Mouse (Mus musculus) left cerebral cortex, adult 6 months (tissue): ENCODE results near the gene Lsm12. TPM values are rescaled to one million over a fixed set of nuclear protein-coding genes. Genes with fewer than 3 reads are reported as not detected.

ENCODE experiments used
- long read RNA-seq, 2 experiments: library from polyadenylated mRNA; unstranded; transcript quantifications; one replicate each; pipeline ENCODE4 v2.0.0; 2019 to 2020
- polyA plus RNA-seq: library from polyadenylated mRNA; unstranded; fragments of <200 nt; fragmentation: Nextera tagmentation; gene quantifications from 2 replicates; pipeline ENCODE4 v1.2.3, GENCODE M21; 2021

Lsm12 gene
- 91.0 and 105 TPM in 2 replicates for polyA plus RNA-seq
- long read RNA-seq, experiment 1, transcript Lsm12-201 (5 exons, 2,256 nt) = major isoform, 42 of 45 reads
- long read RNA-seq, experiment 1, partial matches to known transcripts = 0 of 45 reads
- long read RNA-seq, experiment 1, other reads (novel, unspliced or antisense) = 3 of 45 reads
- long read RNA-seq, experiment 2, transcript Lsm12-201 (5 exons, 2,256 nt) = major isoform, 42 of 46 reads
- long read RNA-seq, experiment 2, partial matches to known transcripts = 2 of 46 reads
- long read RNA-seq, experiment 2, other reads (novel, unspliced or antisense) = 2 of 46 reads

GRCm38 (mm10) chr11:102184646-102185495 is at the start of gene Lsm12:
Gene Lsm12, minus strand, starts transcription at chr11:102185296.

DNA sequence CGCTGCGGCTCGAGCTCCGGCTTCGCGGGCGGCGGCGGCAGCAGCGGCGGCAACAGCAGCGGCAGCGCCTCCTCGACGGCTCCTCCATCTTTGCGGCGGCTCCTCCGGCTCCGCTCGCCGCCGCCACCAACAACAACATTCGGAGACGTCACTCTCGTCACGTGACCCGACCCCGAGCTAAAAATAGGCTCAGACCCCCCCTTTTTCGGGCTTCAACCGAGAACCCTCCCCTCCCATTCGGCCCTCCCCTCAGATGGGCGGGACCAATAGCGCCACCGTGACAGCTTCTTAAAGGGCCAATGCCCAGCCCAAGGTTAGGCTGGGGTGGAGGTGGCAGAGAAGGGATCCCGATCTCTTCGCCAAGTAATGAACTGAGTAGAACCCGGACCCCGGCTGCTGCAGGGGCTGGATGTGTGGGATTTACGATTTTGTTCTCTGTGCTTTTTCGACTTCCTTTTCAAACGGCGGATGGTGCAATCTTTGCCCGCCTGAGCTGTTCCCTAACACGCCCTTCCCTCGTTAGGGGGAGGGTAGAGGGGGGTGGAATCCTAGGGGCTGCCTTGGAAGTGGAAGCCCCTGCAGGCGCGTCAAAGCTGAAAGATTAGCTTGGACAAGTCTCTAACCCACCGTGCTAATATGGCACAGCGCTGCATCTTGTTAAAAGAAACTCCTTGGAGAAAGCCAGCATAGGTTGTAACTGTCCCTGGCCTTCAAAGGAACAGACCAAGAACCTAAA is 45.1 kb upstream of the Lsm12 start, which contains the start of gene Hdac5:
TSS of gene Hdac5 (minus strand) at position 161 of the 736 bp plus-strand sequence.

GRCm38 (mm10) chr11:102189461-102190436 is 4.7 kb upstream of the Lsm12 start, which contains the start of gene G6pc3:
Gene G6pc3, plus strand, starts transcription at chr11:102189620.

GRCm38 (mm10) chr11:102156039-102156785 is 28.9 kb downstream of the Lsm12 start, which contains the start of gene Tmem101:
Gene Tmem101, minus strand, starts transcription at chr11:102156404.

GRCm38 (mm10) chr11:102145471-102146001 is 39.6 kb downstream of the Lsm12 start, which contains the start of gene Nags:
Gene Nags, plus strand, starts transcription at chr11:102145513.

Other genes with a start within 250 kb of the Lsm12 start
- not detected in 2 replicates for gene Sost, start 218.3 kb downstream of the Lsm12 start, polyA plus RNA-seq
- gene Cfap97d1, start 201.0 kb downstream of the Lsm12 start, polyA plus RNA-seq = not detected in 2 replicates
- 261 and 289 TPM in 2 replicates for gene Dusp3, start 198.3 kb downstream of the Lsm12 start, polyA plus RNA-seq
- gene Mpp3, start 156.8 kb downstream of the Lsm12 start, polyA plus RNA-seq = 24.1 and 29.1 TPM in 2 replicates
- 0.13 TPM in 1 of 2 replicates, not detected in the other for gene Cd300lg, start 143.8 kb downstream of the Lsm12 start, polyA plus RNA-seq
- 31.0 and 37.4 TPM in 2 replicates for gene Mpp2, start 96.8 kb downstream of the Lsm12 start, polyA plus RNA-seq
- gene Ppy, start 84.0 kb downstream of the Lsm12 start, polyA plus RNA-seq = not detected in 2 replicates
- not detected in 2 replicates for gene Pyy, start 77.5 kb downstream of the Lsm12 start, polyA plus RNA-seq
- 0.06 TPM in 1 of 2 replicates, not detected in the other for gene Nags, start 39.8 kb downstream of the Lsm12 start, polyA plus RNA-seq
- gene Tmem101, start 28.9 kb downstream of the Lsm12 start, polyA plus RNA-seq = 35.3 and 47.1 TPM in 2 replicates
- 24.1 and 27.0 TPM in 2 replicates for gene G6pc3, start 4.3 kb upstream of the Lsm12 start, polyA plus RNA-seq
- 47.8 and 66.9 TPM in 2 replicates for gene Hdac5, start 44.9 kb upstream of the Lsm12 start, polyA plus RNA-seq
- 1.4 and 1.6 TPM in 2 replicates for gene BC030867, start 63.6 kb upstream of the Lsm12 start, polyA plus RNA-seq
- 0.82 and 1.2 TPM in 2 replicates for gene Asb16, start 83.4 kb upstream of the Lsm12 start, polyA plus RNA-seq
- gene Tmub2, start 99.6 kb upstream of the Lsm12 start, polyA plus RNA-seq = 81.4 and 90.6 TPM in 2 replicates
- gene Atxn7l3, start 111.3 kb upstream of the Lsm12 start, polyA plus RNA-seq = 11.1 and 20.7 TPM in 2 replicates
- gene Ubtf, start 134.4 kb upstream of the Lsm12 start, polyA plus RNA-seq = 42.1 and 43.3 TPM in 2 replicates
- not detected in 2 replicates for gene Slc4a1, start 180.9 kb upstream of the Lsm12 start, polyA plus RNA-seq
- gene Rundc3a, start 208.1 kb upstream of the Lsm12 start, polyA plus RNA-seq = 53.3 and 211 TPM in 2 replicates
- 94.9 and 175 TPM in 2 replicates for gene Slc25a39, start 222.7 kb upstream of the Lsm12 start, polyA plus RNA-seq
- gene Grn, start 245.0 kb upstream of the Lsm12 start, polyA plus RNA-seq = 38.6 and 40.3 TPM in 2 replicates